ENCODE assay signal across 10 mouse cellular contexts in the genomic region with DNA sequence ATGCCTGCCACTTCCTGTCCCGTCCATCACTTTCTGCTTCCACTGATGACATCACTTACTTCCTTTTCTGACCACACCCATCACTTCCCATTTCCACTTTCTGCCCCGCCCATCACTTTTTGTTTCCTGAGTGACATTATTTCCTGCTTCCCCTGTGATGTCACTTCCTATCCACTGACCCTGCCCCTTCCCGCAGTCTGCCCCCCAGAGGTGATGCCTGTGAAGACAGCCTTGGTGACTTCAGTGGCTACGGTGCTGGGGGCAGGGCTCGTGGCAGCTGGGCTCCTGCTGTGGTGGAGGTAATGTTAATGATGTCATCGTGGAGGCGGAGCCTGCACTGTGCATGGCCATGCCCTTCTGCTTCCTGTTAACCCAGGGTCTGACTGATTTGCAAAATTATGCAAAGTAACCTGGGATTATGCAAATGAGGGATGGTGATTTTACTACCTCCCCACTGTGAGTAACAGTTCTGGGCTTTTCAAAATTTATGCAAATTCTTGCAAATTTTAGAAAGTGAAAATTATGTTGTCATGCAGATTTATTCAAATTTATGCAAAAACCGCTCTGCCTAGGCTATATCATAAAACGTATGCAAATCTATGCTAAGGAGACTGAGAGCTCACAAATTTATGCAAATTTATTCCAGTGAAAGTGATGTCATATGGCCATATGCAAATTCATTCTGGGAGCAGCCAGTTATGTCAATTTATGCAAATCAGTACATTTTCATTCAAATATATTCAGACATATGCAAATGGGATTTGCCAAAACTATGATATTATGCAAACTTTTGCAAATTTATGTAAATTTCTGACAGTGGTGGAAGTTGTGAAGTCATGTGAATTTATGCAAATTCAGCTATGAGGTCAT. TPM values are rescaled to one million over a fixed set of nuclear protein-coding genes. Genes with fewer than 3 reads are reported as not detected.
A peak's percentile ranks its signal among the peaks of the same experiment; 100 is the strongest.
DNase-seq lines count a peak whose midpoint lies in the region; ATAC-seq and TF ChIP-seq lines count a peak whose summit lies in the region.
"Had no signal": no experiment of that assay in that cellular context is flagged by ENCODE, and none has a peak within 500 bp of the region (broad histone marks: within the 10 kb centered on the region; RNA-seq: fewer than 3 reads in every experiment).

No protein-coding gene starts in this region.

- no peaks in the 10 kb centered on the region for H3K36me3 ChIP-seq in hindbrain, postnatal 0 days (ENCODE audit: insufficient read depth, low read length)
- no peaks in the 10 kb centered on the region for H3K36me3 ChIP-seq in lung, postnatal 0 days (ENCODE audit: insufficient read depth, low read length)

- TF ChIP-seq CTCF in hindbrain, postnatal 0 days (IDR thresholded peaks at IDR 0.05; ENCODE audit: low read depth): no peak
- TF ChIP-seq CTCF in lung, postnatal 0 days (IDR thresholded peaks at IDR 0.05): no peak

- no peaks in the 10 kb centered on the region for H3K27me3 ChIP-seq in hindbrain, postnatal 0 days (ENCODE audit: insufficient read depth, low read length)
- H3K27me3 ChIP-seq in lung, postnatal 0 days (replicated peaks; ENCODE audit: insufficient read depth, low read length): no peaks in the 10 kb centered on the region
- H3K27me3 ChIP-seq: liver, embryonic 12.5 days had no signal

- H3K9me3 ChIP-seq in hindbrain, postnatal 0 days (ENCODE audit: low read length): peaks cover 15% of the 10 kb centered on the region; the same call in 1 of the 2 replicates
- peaks cover 40% of the 10 kb centered on the region for H3K9me3 ChIP-seq in lung, postnatal 0 days (ENCODE audit: low read length)

- ATAC-seq in hindbrain, postnatal 0 days: 0 out of 2 replicates have a peak, but pooled peaks have one; percentile 2
- peak; percentile 6; the same call in 1 of the 2 replicates for ATAC-seq in neutrophil, adult 5-6 weeks (ENCODE audit: extremely low read depth, insufficient number of reproducible peaks, low FRiP score, poor library complexity, severe bottlenecking)
- no peak for ATAC-seq in lung, postnatal 0 days
- ATAC-seq: liver, embryonic 12.5 days had no signal

- DNase-seq in adrenal gland, postnatal 14 days: peak; percentile 13
- no peak for DNase-seq in adrenal gland, adult 18-20 months (ENCODE audit: low spot score in 2 of 2)
- peak; percentile 56 for DNase-seq in retina, postnatal 1 day
- DNase-seq in retina, embryonic 14.5 days (ENCODE audit: low spot score): no peak
- peak; percentile 25 for DNase-seq in hindbrain, postnatal 0 days (ENCODE audit: low spot score)
- no peak for DNase-seq in MN1 (ENCODE audit: low spot score)
- no peak for DNase-seq in lung, postnatal 0 days (ENCODE audit: low spot score)

- no peaks in the 10 kb centered on the region for H3K4me1 ChIP-seq in hindbrain, postnatal 0 days (ENCODE audit: insufficient read depth, low read length)
- no peaks in the 10 kb centered on the region for H3K4me1 ChIP-seq in lung, postnatal 0 days (ENCODE audit: insufficient read depth, low read depth, low read length)

- no peak overlapping the region for H3K9ac ChIP-seq in hindbrain, postnatal 0 days (replicated peaks; ENCODE audit: low read length)
- H3K9ac ChIP-seq in lung, postnatal 0 days (replicated peaks; ENCODE audit: low read depth): no peak overlapping the region
- H3K9ac ChIP-seq: liver, embryonic 12.5 days had no signal

- H3K27ac ChIP-seq in hindbrain, postnatal 0 days: no peak overlapping the region
- no peak overlapping the region for H3K27ac ChIP-seq in lung, postnatal 0 days (ENCODE audit: low read length)
- H3K27ac ChIP-seq: kidney, postnatal 0 days; liver, embryonic 12.5 days had no signal

- TF ChIP-seq EP300 in lung, postnatal 0 days (IDR thresholded peaks at IDR 0.05): no peak

- H3K4me3 ChIP-seq in hindbrain, postnatal 0 days (ENCODE audit: low read length): no peak overlapping the region
- no peak overlapping the region for H3K4me3 ChIP-seq in lung, postnatal 0 days (ENCODE audit: low read depth, low read length)
- H3K4me3 ChIP-seq: liver, embryonic 12.5 days had no signal

- H3K4me2 ChIP-seq in hindbrain, postnatal 0 days (ENCODE audit: low read depth, low read length): no peak overlapping the region
- H3K4me2 ChIP-seq in lung, postnatal 0 days (replicated peaks; ENCODE audit: low read depth, low read length): no peak overlapping the region
- H3K4me2 ChIP-seq: liver, embryonic 12.5 days had no signal

- WGBS in hindbrain, postnatal 0 days: 77% methylated on average over 9 of the region's 9 CpGs
- 96% methylated on average over 9 of the region's 9 CpGs for WGBS in lung, postnatal 0 days

RNA-seq across cellular contexts. Expression of gene Il3ra, which starts 5.9 kb away (rescaled TPM):
- 12.0 and 13.9 TPM in 2 replicates for total RNA-seq in adrenal gland, postnatal 14 days (2021)
- 1 to 10 TPM; 5.6 to 8.0 TPM for total RNA-seq in adrenal gland, adult 18-20 months (2021)
- 3.8 and 11.0 TPM in 2 replicates for total RNA-seq in hindbrain, postnatal 0 days (2014; rRNA removed)
- polyA plus RNA-seq in hindbrain, postnatal 0 days (2015; fragmentation: Nextera tagmentation; extraction: Ambion mirVana): 2.3 and 2.4 TPM in 2 replicates
- 2.1 and 12.4 TPM in 2 replicates for total RNA-seq in neutrophil, adult 5-6 weeks (2017)
- polyA plus RNA-seq in lung, postnatal 0 days (2015; fragmentation: Nextera tagmentation; extraction: Ambion mirVana): 12.2 and 14.3 TPM in 2 replicates

RNA-seq across cellular contexts. Expression of gene Olfr31, which starts 29.3 kb away (rescaled TPM):
- total RNA-seq in adrenal gland, postnatal 14 days (2021): not detected in 2 replicates
- total RNA-seq in adrenal gland, adult 18-20 months (2021): not detected
- total RNA-seq in hindbrain, postnatal 0 days (2014; rRNA removed): not detected in 2 replicates
- 0.05 and 0.30 TPM in 2 replicates for polyA plus RNA-seq in hindbrain, postnatal 0 days (2015; fragmentation: Nextera tagmentation; extraction: Ambion mirVana)
- not detected in 2 replicates for total RNA-seq in neutrophil, adult 5-6 weeks (2017)
- not detected in 2 replicates for polyA plus RNA-seq in lung, postnatal 0 days (2015; fragmentation: Nextera tagmentation; extraction: Ambion mirVana)
- polyA plus RNA-seq: kidney, postnatal 0 days; liver, embryonic 12.5 days had no signal

RNA-seq across cellular contexts. Expression of gene Olfr721-ps1, which starts 49.1 kb away (rescaled TPM):
- total RNA-seq in adrenal gland, postnatal 14 days (2021): not detected in 2 replicates
- not detected for total RNA-seq in adrenal gland, adult 18-20 months (2021)
- not detected in 2 replicates for total RNA-seq in hindbrain, postnatal 0 days (2014; rRNA removed)
- not detected in 2 replicates for polyA plus RNA-seq in hindbrain, postnatal 0 days (2015; fragmentation: Nextera tagmentation; extraction: Ambion mirVana)
- total RNA-seq in neutrophil, adult 5-6 weeks (2017): not detected in 2 replicates
- not detected in 2 replicates for polyA plus RNA-seq in lung, postnatal 0 days (2015; fragmentation: Nextera tagmentation; extraction: Ambion mirVana)
- polyA plus RNA-seq: kidney, postnatal 0 days; liver, embryonic 12.5 days had no signal

Comparison
In these comparisons a context has a peak if more than half of its experiments do, and no peak if none do; other contexts are left out.
1. DNase-seq: peak in adrenal gland, postnatal 14 days (single experiment), retina, postnatal 1 day (single experiment) and hindbrain, postnatal 0 days (single experiment); none in adrenal gland, adult 18-20 months (0 of 2), retina, embryonic 14.5 days (single experiment), MN1 (single experiment) and lung, postnatal 0 days (single experiment).